Mouse (Mus musculus): ENCODE measurements around the gene Nthl1. TPM values are rescaled to one million over a fixed set of nuclear protein-coding genes. Genes with fewer than 3 reads are reported as not detected.

The Nthl1 gene
- polyA plus RNA-seq, 1 experiment from 2014 or later = 25.0 TPM

- H3K4me3 ChIP-seq = no peak overlapping the region
- no peak for ATAC-seq (ENCODE audit: low FRiP score, low read depth)
- H3K36me3 ChIP-seq = peaks cover 67% of the 10 kb centered on the region
- peak overlapping the region; percentile 72 for H3K27ac ChIP-seq
- H3K4me1 ChIP-seq = peaks cover 71% of the 10 kb centered on the region
- H3K9ac ChIP-seq = peak overlapping the region; percentile 59
- no peaks in the 10 kb centered on the region for H3K27me3 ChIP-seq
- H3K9me3 ChIP-seq = no peaks in the 10 kb centered on the region
- H3K4me2 ChIP-seq (replicated peaks) = peak overlapping the region; percentile 16; the same call in 1 of the 2 replicates
- whole genome bisulfite sequencing = 34% methylated on average over 7 of the region's 7 CpGs
Measured at GRCm38 (mm10) chr17:24644030-24644715, 11.7 kb downstream of the Nthl1 start.

GRCm38 (mm10) chr17:24644875-24645721 lies 12.6 kb downstream of the Nthl1 start:
- ATAC-seq (ENCODE audit: low FRiP score, low read depth) = no peak
- H3K36me3 ChIP-seq = peaks cover 67% of the 10 kb centered on the region
- H3K27me3 ChIP-seq = no peaks in the 10 kb centered on the region
- H3K4me1 ChIP-seq = peaks cover 67% of the 10 kb centered on the region
- 80% methylated on average over 9 of the region's 9 CpGs for WGBS
- no peak overlapping the region for H3K4me3 ChIP-seq
- peak overlapping the region; percentile 59 for H3K9ac ChIP-seq
- peak overlapping the region; percentile 72; the same call in 1 of the 2 replicates for H3K27ac ChIP-seq
- no peaks in the 10 kb centered on the region for H3K9me3 ChIP-seq
- peak overlapping the region; percentile 16; the same call in 1 of the 2 replicates for H3K4me2 ChIP-seq (replicated peaks)

GRCm38 (mm10) chr17:24645916-24646315 lies 13.4 kb downstream of the Nthl1 start:
- no peak overlapping the region for H3K4me3 ChIP-seq
- H3K27me3 ChIP-seq = no peaks in the 10 kb centered on the region
- peaks cover 64% of the 10 kb centered on the region for H3K4me1 ChIP-seq
- H3K4me2 ChIP-seq (replicated peaks) = no peak overlapping the region
- no peaks in the 10 kb centered on the region for H3K9me3 ChIP-seq
- no peak overlapping the region for H3K9ac ChIP-seq
- ATAC-seq (ENCODE audit: low FRiP score, low read depth) = no peak
- no peak overlapping the region for H3K27ac ChIP-seq
- WGBS = 72% methylated on average over 3 of the region's 3 CpGs
- H3K36me3 ChIP-seq = peaks cover 58% of the 10 kb centered on the region

GRCm38 (mm10) chr17:24646381-24646780 lies 13.9 kb downstream of the Nthl1 start:
- peaks cover 64% of the 10 kb centered on the region for H3K4me1 ChIP-seq
- 82% methylated on average over 4 of the region's 4 CpGs for WGBS
- H3K9me3 ChIP-seq = no peaks in the 10 kb centered on the region
- H3K4me2 ChIP-seq (replicated peaks) = no peak overlapping the region
- ATAC-seq (ENCODE audit: low FRiP score, low read depth) = no peak
- H3K27ac ChIP-seq = 0 out of 2 replicates have a peak overlapping the region, but pooled peaks have one; percentile 10
- H3K36me3 ChIP-seq = peaks cover 56% of the 10 kb centered on the region
- H3K9ac ChIP-seq = no peak overlapping the region
- H3K27me3 ChIP-seq = 0 out of 2 replicates have a peak, but pooled peaks cover 3% of the 10 kb centered on the region
- H3K4me3 ChIP-seq = no peak overlapping the region

- Histone ChIP-seq H3K4me1 (peaks cover 64% of the 10 kb centered on the region), H3K36me3 (peaks cover 46% of the 10 kb centered on the region), H3K4me3 (peak overlapping the region; percentile 1; the same call in 1 of the 2 replicates), H3K27ac (no peak overlapping the region), H3K9me3 (no peaks in the 10 kb centered on the region), H3K4me2 (replicated peaks) (peak overlapping the region; percentile 14; the same call in 1 of the 2 replicates), H3K27me3 (0 out of 2 replicates have a peak, but pooled peaks cover 3% of the 10 kb centered on the region), H3K9ac (peak overlapping the region; percentile 13; the same call in 1 of the 2 replicates)
- WGBS = 85% methylated on average over 11 of the region's 11 CpGs
- no peak for ATAC-seq (ENCODE audit: low FRiP score, low read depth)
Measured at GRCm38 (mm10) chr17:24647493-24647892, 15.0 kb downstream of the Nthl1 start.

GRCm38 (mm10) chr17:24648731-24649377 lies 16.4 kb downstream of the Nthl1 start:
- H3K4me1 ChIP-seq = peaks cover 54% of the 10 kb centered on the region
- H3K27ac ChIP-seq = no peak overlapping the region
- H3K36me3 ChIP-seq = peaks cover 32% of the 10 kb centered on the region

GRCm38 (mm10) chr17:24649581-24650069 lies 17.1 kb downstream of the Nthl1 start:
- peak overlapping the region; percentile 90 for H3K9ac ChIP-seq
- H3K4me1 ChIP-seq = peaks cover 46% of the 10 kb centered on the region
- H3K36me3 ChIP-seq = peaks cover 25% of the 10 kb centered on the region
- under 1% methylated on average over 35 of the region's 35 CpGs for WGBS
- ATAC-seq (ENCODE audit: low FRiP score, low read depth) = peak; percentile 58
- no peaks in the 10 kb centered on the region for H3K9me3 ChIP-seq
- 0 out of 2 replicates have a peak, but pooled peaks cover 3% of the 10 kb centered on the region for H3K27me3 ChIP-seq
- H3K4me2 ChIP-seq (replicated peaks) = peak overlapping the region; percentile 86
- H3K4me3 ChIP-seq = peak overlapping the region; percentile 80
- H3K27ac ChIP-seq = peak overlapping the region; percentile 67

More at GRCm38 (mm10) chr17:24648731-24649377, 16.4 kb downstream of the Nthl1 start:
- peak overlapping the region; percentile 86 for H3K4me2 ChIP-seq (replicated peaks)
- H3K4me3 ChIP-seq = peak overlapping the region; percentile 80
- 0 out of 2 replicates have a peak, but pooled peaks cover 3% of the 10 kb centered on the region for H3K27me3 ChIP-seq
- H3K9me3 ChIP-seq = no peaks in the 10 kb centered on the region
- peak overlapping the region; percentile 90 for H3K9ac ChIP-seq
- 69% methylated on average over 10 of the region's 10 CpGs for WGBS
- no peak for ATAC-seq (ENCODE audit: low FRiP score, low read depth)

- ATAC-seq (ENCODE audit: low FRiP score, low read depth) = peak; percentile 83
Measured at GRCm38 (mm10) chr17:24650070-24650616, 17.7 kb downstream of the Nthl1 start, which contains the start of gene Slc9a3r2. TSS of gene Slc9a3r2 (minus strand) at chr17:24650327.

GRCm38 (mm10) chr17:24650766-24651165 lies 18.3 kb downstream of the Nthl1 start:
- 0 out of 2 replicates have a peak overlapping the region, but pooled peaks have one; percentile 3 for H3K27ac ChIP-seq
- peak overlapping the region; percentile 80; the same call in 1 of the 2 replicates for H3K4me3 ChIP-seq
- WGBS = 79% methylated on average over 4 of the region's 4 CpGs

More at GRCm38 (mm10) chr17:24650070-24650616, 17.7 kb downstream of the Nthl1 start, which contains the start of gene Slc9a3r2:
- Histone ChIP-seq H3K9ac (peak within 1 kb of the TSS; percentile 90), H3K4me1 (peaks cover 41% of the 10 kb centered on the region), H3K9me3 (no peaks in the 10 kb centered on the region), H3K27ac (peak within 1 kb of the TSS; percentile 67), H3K4me2 (replicated peaks) (peak within 1 kb of the TSS; percentile 86), H3K36me3 (peaks cover 22% of the 10 kb centered on the region), H3K27me3 (0 out of 2 replicates have a peak, but pooled peaks cover 3% of the 10 kb centered on the region), H3K4me3 (peak within 1 kb of the TSS; percentile 80)
- WGBS = 0% methylated on average over 37 of the region's 41 CpGs

GRCm38 (mm10) chr17:24651835-24652234 lies 19.4 kb downstream of the Nthl1 start:
- Histone ChIP-seq H3K27me3 (peaks cover 11% of the 10 kb centered on the region), H3K9me3 (no peaks in the 10 kb centered on the region), H3K27ac (no peak overlapping the region), H3K4me2 (replicated peaks) (no peak overlapping the region), H3K36me3 (peaks cover 6% of the 10 kb centered on the region), H3K4me1 (peaks cover 32% of the 10 kb centered on the region), H3K4me3 (no peak overlapping the region), H3K9ac (no peak overlapping the region)
- no peak for ATAC-seq (ENCODE audit: low FRiP score, low read depth)
- WGBS = 61% methylated on average over 3 of the region's 3 CpGs

More at GRCm38 (mm10) chr17:24650766-24651165, 18.3 kb downstream of the Nthl1 start:
- Histone ChIP-seq H3K9ac (peak overlapping the region; percentile 90; the same call in 1 of the 2 replicates), H3K9me3 (no peaks in the 10 kb centered on the region), H3K4me1 (peaks cover 35% of the 10 kb centered on the region), H3K4me2 (replicated peaks) (peak overlapping the region; percentile 86), H3K36me3 (peaks cover 17% of the 10 kb centered on the region), H3K27me3 (0 out of 2 replicates have a peak, but pooled peaks cover 3% of the 10 kb centered on the region)
- ATAC-seq (ENCODE audit: low FRiP score, low read depth) = no peak

All from limb, embryonic 13.5 days (tissue).